Mouse (Mus musculus) kidney, adult 2 months (tissue): ENCODE data around the gene Slc7a7.

Source experiments
- CTCF ChIP-seq: fragments of 200-500 bp; conservative IDR thresholded peaks from 2 replicates; pipeline ENCODE4 v1.5.1; 2011; ENCODE audit warnings: low read depth, mild to moderate bottlenecking, control low read depth, low read length, moderate library complexity, mixed read lengths; ENCODE audit not compliant: insufficient read depth, insufficient read length
- POLR2A ChIP-seq: fragments of 200-500 bp; IDR thresholded peaks from one replicate; pipeline ENCODE4 v1.6.1; 2011; ENCODE audit warnings: low read depth, low read length, control low read depth

DNA sequence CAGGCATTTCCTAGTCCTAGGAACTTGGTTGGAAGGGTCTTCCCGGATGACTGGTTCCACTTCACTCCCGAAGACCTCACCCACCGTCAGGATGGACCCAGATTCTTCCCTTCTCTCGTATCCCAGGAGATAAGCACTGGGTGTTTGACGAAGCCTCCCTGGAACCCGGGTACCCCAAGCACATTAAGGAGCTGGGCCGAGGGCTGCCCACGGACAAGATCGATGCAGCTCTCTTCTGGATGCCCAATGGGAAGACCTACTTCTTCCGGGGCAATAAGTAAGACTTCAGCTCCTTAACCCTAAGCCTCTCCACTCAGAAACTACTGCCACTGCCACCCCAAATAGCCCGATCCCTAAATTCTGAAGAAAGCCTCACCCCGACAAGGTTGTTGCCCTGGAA is 21.6 kb upstream of the Slc7a7 start:
- TF ChIP-seq CTCF: no peak
- no peak for TF ChIP-seq POLR2A
